ENCODE assay signal across 42 mouse cellular contexts in the genomic region with DNA sequence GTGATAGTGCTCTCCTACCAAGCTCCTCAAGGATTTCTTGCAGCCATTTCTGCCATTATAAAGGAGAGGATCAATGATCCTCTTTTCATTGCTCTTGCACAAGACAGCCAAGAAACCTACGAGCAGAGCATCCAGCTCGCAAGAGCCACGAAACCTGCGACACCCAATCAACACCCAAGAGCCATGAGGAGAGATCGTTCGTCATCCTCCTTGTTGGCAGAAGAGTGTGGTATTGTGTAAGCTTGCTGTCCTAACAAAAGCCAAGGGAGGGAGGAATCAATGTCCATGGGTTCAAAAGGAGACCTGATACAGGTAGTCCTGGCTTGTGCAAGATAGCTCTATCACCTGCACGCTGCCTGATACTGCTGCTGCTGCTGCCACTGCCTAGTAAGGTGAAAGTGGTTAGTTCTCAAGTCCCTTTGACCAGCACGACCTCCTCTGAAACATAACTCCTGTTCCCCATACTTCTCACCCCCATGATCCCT. TPM values are rescaled to one million over a fixed set of nuclear protein-coding genes. Genes with fewer than 3 reads are reported as not detected.
"Had no signal": no experiment of that assay in that cellular context is flagged by ENCODE, and none has a peak within 500 bp of the region (broad histone marks: within the 10 kb centered on the region; RNA-seq: fewer than 3 reads in every experiment).

No protein-coding gene starts in this region.

- H3K4me2 ChIP-seq: heart, embryonic 11.5 days; heart, embryonic 13.5 days; heart, embryonic 15.5 days; hindbrain, embryonic 13.5 days; hindbrain, embryonic 15.5 days; kidney, embryonic 15.5 days; limb, embryonic 13.5 days; limb, embryonic 15.5 days; liver, embryonic 13.5 days; liver, embryonic 15.5 days had no signal

- H3K27me3 ChIP-seq: liver, embryonic 13.5 days had no signal

- H3K9ac ChIP-seq: heart, embryonic 13.5 days; heart, embryonic 15.5 days; hindbrain, embryonic 13.5 days; hindbrain, embryonic 15.5 days; kidney, embryonic 15.5 days; limb, embryonic 13.5 days; limb, embryonic 15.5 days; liver, embryonic 13.5 days; liver, embryonic 15.5 days had no signal

- DNase-seq: gastrocnemius, adult 2 months; gastrocnemius, postnatal 10 days; gastrocnemius, postnatal 25 days; heart, adult 11 months; heart, adult 2 months; heart, postnatal 14 days; heart, postnatal 36 days; kidney, adult 11 months; kidney, adult 2 months; kidney, adult 9 months; kidney, postnatal 14 days; kidney, postnatal 36 days; layer of hippocampus, adult 9-11 months; layer of hippocampus, postnatal 36 days; left cerebral cortex, postnatal 4 days; liver, embryonic 13.5 days had no signal

- H3K9me3 ChIP-seq: limb, embryonic 15.5 days; liver, embryonic 15.5 days had no signal

- H3K27ac ChIP-seq: gastrocnemius, adult 2 months; heart, adult 2 months; heart, embryonic 13.5 days; heart, embryonic 15.5 days; hindbrain, embryonic 13.5 days; hindbrain, embryonic 15.5 days; hindbrain, postnatal 0 days; kidney, embryonic 15.5 days; kidney, postnatal 0 days; limb, embryonic 13.5 days; limb, embryonic 15.5 days; liver, embryonic 13.5 days; liver, embryonic 15.5 days had no signal

- H3K4me3 ChIP-seq: gastrocnemius, adult 2 months; heart, adult 2 months; heart, embryonic 13.5 days; heart, embryonic 15.5 days; hindbrain, embryonic 13.5 days; hindbrain, embryonic 15.5 days; kidney, embryonic 15.5 days; limb, embryonic 13.5 days; limb, embryonic 15.5 days; liver, embryonic 13.5 days; liver, embryonic 15.5 days had no signal

- ATAC-seq: hindbrain, postnatal 0 days; intestine, embryonic 16.5 days had no signal

RNA-seq across cellular contexts. Expression of a gene that starts 9.9 kb away (rescaled TPM):
- total RNA-seq: gastrocnemius, adult 2 months; gastrocnemius, postnatal 10 days; gastrocnemius, postnatal 25 days; gastrocnemius, postnatal 4 days; heart, adult 2 months; heart, postnatal 14 days; heart, postnatal 36 days; hematopoietic stem cell, adult 5-6 weeks; hindbrain, postnatal 0 days; layer of hippocampus, adult 18-20 months; layer of hippocampus, adult 8-10 months; layer of hippocampus, postnatal 14 days; layer of hippocampus, postnatal 36 days; left cerebral cortex, adult 18-20 months; left cerebral cortex, adult 8-10 months; left cerebral cortex, postnatal 10 days; left cerebral cortex, postnatal 25 days; left cerebral cortex, postnatal 4 days had no signal
- polyA plus RNA-seq: heart, adult 2 months; heart, embryonic 11.5 days; heart, embryonic 13.5 days; heart, embryonic 15.5 days; heart, postnatal 0 days; hindbrain, embryonic 11.5 days; hindbrain, embryonic 13.5 days; hindbrain, embryonic 15.5 days; hindbrain, postnatal 0 days; intestine, embryonic 14.5 days; intestine, embryonic 16.5 days; kidney, adult 2 months; kidney, embryonic 15.5 days; large intestine, adult 2 months; limb, embryonic 11.5 days; limb, embryonic 13.5 days; limb, embryonic 15.5 days; liver, embryonic 13.5 days; liver, embryonic 15.5 days had no signal

RNA-seq across cellular contexts. Expression of a gene that starts 49.5 kb away (rescaled TPM):
- total RNA-seq: gastrocnemius, adult 2 months; gastrocnemius, postnatal 10 days; gastrocnemius, postnatal 25 days; gastrocnemius, postnatal 4 days; heart, adult 2 months; heart, postnatal 14 days; heart, postnatal 36 days; hematopoietic stem cell, adult 5-6 weeks; layer of hippocampus, adult 18-20 months; layer of hippocampus, adult 8-10 months; layer of hippocampus, postnatal 36 days; left cerebral cortex, postnatal 10 days; left cerebral cortex, postnatal 25 days had no signal
- polyA plus RNA-seq: heart, adult 2 months; heart, embryonic 11.5 days; heart, embryonic 13.5 days; heart, embryonic 15.5 days; heart, postnatal 0 days; hindbrain, postnatal 0 days; intestine, embryonic 14.5 days; intestine, embryonic 16.5 days; limb, embryonic 11.5 days; limb, embryonic 15.5 days; liver, embryonic 13.5 days; liver, embryonic 15.5 days had no signal
